Mouse (Mus musculus): Measurements from ENCODE around the gene Krt13. TPM values are rescaled to one million over a fixed set of nuclear protein-coding genes. Genes with fewer than 3 reads are reported as not detected.

Gene Krt13
- polyA plus RNA-seq, 1 experiment from 2014 or later = not detected

DNA sequence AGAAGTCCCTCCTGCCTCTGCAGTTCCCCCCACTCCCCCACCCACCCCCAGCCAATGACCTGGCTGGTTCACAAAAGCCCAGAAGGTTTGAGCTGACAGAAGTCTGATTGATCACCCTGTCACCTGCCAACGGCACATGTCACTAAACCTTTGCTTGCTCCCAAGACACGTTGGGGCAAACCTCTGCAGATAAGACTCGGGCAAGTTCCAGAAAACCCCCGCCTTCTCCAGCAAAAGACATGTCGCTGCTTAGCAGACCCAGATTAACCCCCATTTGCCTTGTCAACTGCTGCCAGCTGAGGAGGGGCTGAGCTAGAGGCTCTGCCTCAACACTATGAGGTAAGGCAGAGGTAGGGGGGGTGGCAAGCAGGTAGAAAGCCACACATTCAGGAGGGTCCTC is 15.2 kb upstream of the Krt13 start:
- WGBS = 10% methylated on average over 5 of the region's 5 CpGs
- Histone ChIP-seq H3K4me2 (ENCODE audit: low read depth, severe bottlenecking) (no peak overlapping the region), H3K27ac (replicated peaks; ENCODE audit: low read depth, low read length) (no peak overlapping the region), H3K27me3 (ENCODE audit: control insufficient read depth, insufficient read depth, low read length) (no peaks in the 10 kb centered on the region), H3K9me3 (ENCODE audit: control insufficient read depth, low read length) (no peaks in the 10 kb centered on the region), H3K4me3 (ENCODE audit: low read depth, low read length) (no peak overlapping the region), H3K36me3 (ENCODE audit: control insufficient read depth, insufficient read depth, low read length) (no peaks in the 10 kb centered on the region), H3K4me1 (ENCODE audit: control insufficient read depth, insufficient read depth, low read length) (0 out of 2 replicates have a peak, but pooled peaks cover 7% of the 10 kb centered on the region), H3K9ac (ENCODE audit: low read length) (no peak overlapping the region)
- DNase-seq (ENCODE audit: low spot score) (no peak), ATAC-seq (ENCODE audit: insufficient number of reproducible peaks, low FRiP score, low TSS enrichment, low read depth) (no peak)

GRCm38 (mm10) chr11:100135731-100136130 is 14.4 kb upstream of the Krt13 start, which contains the start of gene Krt15:
TSS of gene Krt15 (minus strand) at chr11:100135928.
- Histone ChIP-seq H3K4me3 (ENCODE audit: low read depth, low read length) (no peak within 1 kb of the TSS), H3K4me2 (ENCODE audit: low read depth, severe bottlenecking) (no peak within 1 kb of the TSS), H3K27ac (replicated peaks; ENCODE audit: low read depth, low read length) (no peak within 1 kb of the TSS), H3K36me3 (ENCODE audit: control insufficient read depth, insufficient read depth, low read length) (no peaks in the 10 kb centered on the region), H3K9ac (ENCODE audit: low read length) (no peak within 1 kb of the TSS), H3K9me3 (ENCODE audit: control insufficient read depth, low read length) (no peaks in the 10 kb centered on the region), H3K4me1 (ENCODE audit: control insufficient read depth, insufficient read depth, low read length) (0 out of 2 replicates have a peak, but pooled peaks cover 4% of the 10 kb centered on the region), H3K27me3 (ENCODE audit: control insufficient read depth, insufficient read depth, low read length) (no peaks in the 10 kb centered on the region)
- DNase-seq (ENCODE audit: low spot score) = no peak
- no peak for ATAC-seq (ENCODE audit: insufficient number of reproducible peaks, low FRiP score, low TSS enrichment, low read depth)
- 68% methylated on average over 7 of the region's 7 CpGs for WGBS

DNA sequence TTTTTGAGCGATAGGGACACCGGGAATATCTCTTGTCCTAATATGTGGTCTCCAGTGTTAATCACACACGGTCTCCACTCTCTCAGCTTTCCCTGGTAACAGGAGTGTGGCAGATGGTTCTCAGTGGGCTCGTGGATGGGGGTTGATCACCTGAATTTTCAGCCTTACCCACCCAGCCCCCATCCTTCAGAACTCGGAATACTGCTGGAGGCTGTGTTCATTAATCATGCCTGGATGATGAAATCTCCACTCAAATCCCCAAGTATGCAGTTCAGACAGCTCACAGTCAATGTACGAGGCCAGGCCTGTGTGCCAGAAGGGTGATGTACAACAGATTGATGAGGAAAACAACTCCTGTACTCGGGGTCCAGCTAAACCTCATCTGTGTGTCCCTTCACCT is 3.5 kb upstream of the Krt13 start:
- H3K36me3 ChIP-seq (ENCODE audit: control insufficient read depth, insufficient read depth, low read length) = no peaks in the 10 kb centered on the region
- no peaks in the 10 kb centered on the region for H3K4me1 ChIP-seq (ENCODE audit: control insufficient read depth, insufficient read depth, low read length)
- no peaks in the 10 kb centered on the region for H3K27me3 ChIP-seq (ENCODE audit: control insufficient read depth, insufficient read depth, low read length)
- no peak overlapping the region for H3K4me2 ChIP-seq (ENCODE audit: low read depth, severe bottlenecking)
- no peak overlapping the region for H3K9ac ChIP-seq (ENCODE audit: low read length)
- no peak overlapping the region for H3K4me3 ChIP-seq (ENCODE audit: low read depth, low read length)
- no peak for DNase-seq (ENCODE audit: low spot score)
- 68% methylated on average over 7 of the region's 7 CpGs for WGBS
- H3K9me3 ChIP-seq (ENCODE audit: control insufficient read depth, low read length) = no peaks in the 10 kb centered on the region
- no peak for ATAC-seq (ENCODE audit: insufficient number of reproducible peaks, low FRiP score, low TSS enrichment, low read depth)
- no peak overlapping the region for H3K27ac ChIP-seq (replicated peaks; ENCODE audit: low read depth, low read length)

DNA sequence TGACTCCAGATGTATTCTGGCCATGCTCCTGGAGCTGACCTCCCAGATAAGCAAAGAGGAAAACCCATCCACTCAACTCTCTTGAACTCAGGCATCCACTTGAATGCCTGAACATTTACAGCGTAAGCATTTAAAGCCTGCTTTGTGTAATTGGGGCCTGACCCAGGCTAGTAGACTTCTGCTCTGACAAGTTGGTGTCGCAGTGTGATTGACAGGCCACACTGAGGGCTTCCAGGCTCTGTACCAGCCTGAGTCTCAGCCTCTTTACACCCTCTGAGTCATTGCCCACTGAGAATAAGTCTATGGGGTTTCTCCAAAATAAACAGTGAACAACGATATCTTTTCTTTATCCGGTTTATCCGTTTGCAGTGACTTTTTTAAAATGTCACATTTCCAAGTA is 1.0 kb downstream of the Krt13 start:
- H3K4me3 ChIP-seq (ENCODE audit: low read depth, low read length) = no peak overlapping the region
- WGBS = 89% methylated on average over 5 of the region's 5 CpGs
- ATAC-seq (ENCODE audit: insufficient number of reproducible peaks, low FRiP score, low TSS enrichment, low read depth) = no peak
- H3K4me1 ChIP-seq (ENCODE audit: control insufficient read depth, insufficient read depth, low read length) = no peaks in the 10 kb centered on the region
- no peak for DNase-seq (ENCODE audit: low spot score)
- no peaks in the 10 kb centered on the region for H3K9me3 ChIP-seq (ENCODE audit: control insufficient read depth, low read length)
- no peak overlapping the region for H3K27ac ChIP-seq (replicated peaks; ENCODE audit: low read depth, low read length)
- no peaks in the 10 kb centered on the region for H3K36me3 ChIP-seq (ENCODE audit: control insufficient read depth, insufficient read depth, low read length)
- H3K9ac ChIP-seq (ENCODE audit: low read length) = no peak overlapping the region
- no peak overlapping the region for H3K4me2 ChIP-seq (ENCODE audit: low read depth, severe bottlenecking)
- H3K27me3 ChIP-seq (ENCODE audit: control insufficient read depth, insufficient read depth, low read length) = no peaks in the 10 kb centered on the region

DNA sequence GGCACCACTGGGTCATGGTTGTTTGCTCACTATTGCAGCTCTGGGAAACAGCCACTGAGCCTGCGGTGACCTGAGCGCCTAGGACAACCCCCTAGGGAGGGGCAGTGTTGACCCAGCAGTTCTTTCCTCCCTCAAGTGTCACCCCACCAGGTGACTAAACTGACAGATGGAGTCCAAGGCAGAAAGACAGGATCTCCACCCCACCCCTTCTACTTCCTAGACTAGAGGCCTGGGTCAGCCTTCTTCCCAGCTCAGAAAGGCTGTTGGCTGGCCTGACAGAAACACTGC is 7.7 kb downstream of the Krt13 start:
- no peak overlapping the region for H3K4me2 ChIP-seq (ENCODE audit: low read depth, severe bottlenecking)
- ATAC-seq (ENCODE audit: insufficient number of reproducible peaks, low FRiP score, low TSS enrichment, low read depth) (no peak), DNase-seq (ENCODE audit: low spot score) (no peak)
- 83% methylated on average over 2 of the region's 2 CpGs for WGBS
- H3K27ac ChIP-seq (replicated peaks; ENCODE audit: low read depth, low read length) = no peak overlapping the region
- no peak overlapping the region for H3K4me3 ChIP-seq (ENCODE audit: low read depth, low read length)
- no peaks in the 10 kb centered on the region for H3K4me1 ChIP-seq (ENCODE audit: control insufficient read depth, insufficient read depth, low read length)
- H3K36me3 ChIP-seq (ENCODE audit: control insufficient read depth, insufficient read depth, low read length) = no peaks in the 10 kb centered on the region
- H3K27me3 ChIP-seq (ENCODE audit: control insufficient read depth, insufficient read depth, low read length) = no peaks in the 10 kb centered on the region
- H3K9ac ChIP-seq (ENCODE audit: low read length) = no peak overlapping the region
- no peaks in the 10 kb centered on the region for H3K9me3 ChIP-seq (ENCODE audit: control insufficient read depth, low read length)

- no peak for ATAC-seq (ENCODE audit: insufficient number of reproducible peaks, low FRiP score, low TSS enrichment, low read depth)
Observed at GRCm38 (mm10) chr11:100112935-100113741, 8.2 kb downstream of the Krt13 start.

DNA sequence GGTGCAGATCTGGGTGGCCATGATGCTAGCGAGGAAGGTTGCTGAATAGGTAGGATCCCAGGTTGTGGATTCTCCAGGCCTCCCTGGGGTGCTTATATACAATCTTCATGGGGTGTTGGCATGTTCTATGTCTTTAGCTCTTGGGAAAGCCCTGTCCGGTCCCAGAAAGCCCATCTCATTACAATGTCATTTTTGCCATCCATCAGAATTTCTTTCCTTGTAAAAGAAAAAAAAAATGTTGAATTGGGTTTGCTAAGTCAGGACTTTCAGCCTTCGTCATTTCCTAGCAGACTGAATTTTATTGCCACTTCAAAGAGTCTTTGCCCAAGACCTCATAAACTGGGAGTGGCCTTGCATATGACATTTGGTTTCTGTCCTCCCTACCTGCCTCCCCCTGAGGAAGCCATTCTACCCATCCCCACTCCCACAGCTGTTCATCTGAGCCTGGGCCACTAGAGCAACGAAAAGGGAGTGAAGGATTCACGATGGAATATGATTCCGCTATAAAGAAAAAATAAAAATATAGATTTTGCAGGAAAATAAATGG is 15.7 kb downstream of the Krt13 start, which contains the start of gene Krt36:
Krt36 (minus strand) TSS at position 51 of the 547 bp plus-strand sequence.
- Histone ChIP-seq H3K4me1 (ENCODE audit: control insufficient read depth, insufficient read depth, low read length) (no peaks in the 10 kb centered on the region), H3K9me3 (ENCODE audit: control insufficient read depth, low read length) (no peaks in the 10 kb centered on the region)

More at GRCm38 (mm10) chr11:100112935-100113741, 8.2 kb downstream of the Krt13 start:
- no peak for DNase-seq (ENCODE audit: low spot score)
- Histone ChIP-seq H3K9me3 (ENCODE audit: control insufficient read depth, low read length) (no peaks in the 10 kb centered on the region), H3K4me2 (ENCODE audit: low read depth, severe bottlenecking) (no peak overlapping the region), H3K9ac (ENCODE audit: low read length) (no peak overlapping the region), H3K4me3 (ENCODE audit: low read depth, low read length) (no peak overlapping the region), H3K4me1 (ENCODE audit: control insufficient read depth, insufficient read depth, low read length) (no peaks in the 10 kb centered on the region), H3K36me3 (ENCODE audit: control insufficient read depth, insufficient read depth, low read length) (no peaks in the 10 kb centered on the region), H3K27ac (replicated peaks; ENCODE audit: low read depth, low read length) (no peak overlapping the region), H3K27me3 (ENCODE audit: control insufficient read depth, insufficient read depth, low read length) (no peaks in the 10 kb centered on the region)
- WGBS = 86% methylated on average over 11 of the region's 11 CpGs

DNA sequence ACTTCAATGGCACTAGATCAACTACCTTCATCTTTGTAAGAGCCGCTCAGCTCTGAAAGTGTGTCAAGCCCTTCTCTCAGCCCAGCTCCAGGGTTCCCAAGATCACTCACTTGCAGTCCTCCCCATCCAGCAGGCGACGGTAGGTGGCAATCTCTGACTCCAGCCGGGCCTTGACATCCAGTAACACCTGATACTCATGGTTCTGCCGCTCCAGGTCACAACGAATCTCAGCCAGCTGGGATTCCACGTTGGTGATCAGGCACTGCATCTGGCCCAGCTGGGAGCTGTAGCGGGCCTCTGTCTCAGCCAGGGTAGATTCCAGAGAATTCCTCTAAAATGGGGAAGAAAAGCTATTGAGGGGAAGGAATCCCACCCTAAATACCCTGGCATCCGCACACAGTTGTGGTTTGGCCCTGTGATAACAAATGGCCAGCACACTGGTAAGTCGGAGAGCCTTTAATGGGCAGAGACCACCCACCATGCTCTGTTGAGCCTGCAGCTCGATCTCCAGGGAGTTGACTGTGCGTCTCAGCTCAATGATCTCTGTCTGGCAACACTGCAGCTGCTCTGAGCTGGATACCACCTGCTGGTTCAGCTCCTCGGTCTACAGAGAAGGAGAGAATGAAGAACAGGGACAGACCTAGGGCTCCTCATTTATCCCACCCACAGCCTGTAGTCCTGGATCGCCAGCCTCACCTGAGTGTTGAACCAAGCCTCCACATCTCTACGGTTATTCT is 18.5 kb downstream of the Krt13 start:
- H3K4me1 ChIP-seq (ENCODE audit: control insufficient read depth, insufficient read depth, low read length) = no peaks in the 10 kb centered on the region
- WGBS = 62% methylated on average over 15 of the region's 15 CpGs
- no peak overlapping the region for H3K27ac ChIP-seq (replicated peaks; ENCODE audit: low read depth, low read length)
- no peak overlapping the region for H3K4me2 ChIP-seq (ENCODE audit: low read depth, severe bottlenecking)
- no peaks in the 10 kb centered on the region for H3K36me3 ChIP-seq (ENCODE audit: control insufficient read depth, insufficient read depth, low read length)
- no peaks in the 10 kb centered on the region for H3K27me3 ChIP-seq (ENCODE audit: control insufficient read depth, insufficient read depth, low read length)
- DNase-seq (ENCODE audit: low spot score) (no peak), ATAC-seq (ENCODE audit: insufficient number of reproducible peaks, low FRiP score, low TSS enrichment, low read depth) (no peak)
- H3K9ac ChIP-seq (ENCODE audit: low read length) = no peak overlapping the region
- no peaks in the 10 kb centered on the region for H3K9me3 ChIP-seq (ENCODE audit: control insufficient read depth, low read length)
- no peak overlapping the region for H3K4me3 ChIP-seq (ENCODE audit: low read depth, low read length)

More for the DNA sequence above, 15.7 kb downstream of the Krt13 start, which contains the start of gene Krt36:
- DNase-seq (ENCODE audit: low spot score) = no peak
- H3K27ac ChIP-seq (replicated peaks; ENCODE audit: low read depth, low read length) = no peak within 1 kb of the TSS
- no peaks in the 10 kb centered on the region for H3K36me3 ChIP-seq (ENCODE audit: control insufficient read depth, insufficient read depth, low read length)
- H3K4me3 ChIP-seq (ENCODE audit: low read depth, low read length) = no peak within 1 kb of the TSS
- no peak within 1 kb of the TSS for H3K4me2 ChIP-seq (ENCODE audit: low read depth, severe bottlenecking)
- no peaks in the 10 kb centered on the region for H3K27me3 ChIP-seq (ENCODE audit: control insufficient read depth, insufficient read depth, low read length)
- WGBS = 75% methylated on average over 6 of the region's 6 CpGs
- no peak within 1 kb of the TSS for H3K9ac ChIP-seq (ENCODE audit: low read length)
- no peak for ATAC-seq (ENCODE audit: insufficient number of reproducible peaks, low FRiP score, low TSS enrichment, low read depth)

Measured in limb, embryonic 11.5 days (tissue).